Mouse (Mus musculus) layer of hippocampus, adult 2 months (tissue): Measurements from ENCODE around the gene Rab22a. TPM values are rescaled to one million over a fixed set of nuclear protein-coding genes. Genes with fewer than 3 reads are reported as not detected.
"Not testable (repeated sequence)": the region's sequence is repeated elsewhere in the genome, so short reads cannot be mapped to it uniquely, and the experiment has no call there.

Experiments used
- DNase-seq, 2 experiments: peaks; one replicate each; pipeline ENCODE4 v3.0.0; 2022; ENCODE audit warnings: low spot score in 2 of 2
- H3K27ac ChIP-seq: fragments of 200-600 bp; 2 replicates; pipeline ENCODE4 v1.8.1; 2022
- H3K4me3 ChIP-seq: fragments of 200-600 bp; 2 replicates; pipeline ENCODE4 v1.8.1; 2022; ENCODE audit warnings: mild to moderate bottlenecking
- CTCF ChIP-seq: fragments of 200-600 bp; conservative IDR thresholded peaks from 2 replicates; pipeline ENCODE4 v1.8.1; 2022; ENCODE audit warnings: antibody characterized with exemption, mild to moderate bottlenecking, moderate library complexity
- total RNA-seq, 2 experiments: library from RNA; stranded (reverse); gene quantifications; 2 replicates each; pipeline ENCODE4 v1.2.3; 2021

The Rab22a gene
- total RNA-seq, 2 experiments from 2014 or later = 23.9 to 28.3 TPM

DNA sequence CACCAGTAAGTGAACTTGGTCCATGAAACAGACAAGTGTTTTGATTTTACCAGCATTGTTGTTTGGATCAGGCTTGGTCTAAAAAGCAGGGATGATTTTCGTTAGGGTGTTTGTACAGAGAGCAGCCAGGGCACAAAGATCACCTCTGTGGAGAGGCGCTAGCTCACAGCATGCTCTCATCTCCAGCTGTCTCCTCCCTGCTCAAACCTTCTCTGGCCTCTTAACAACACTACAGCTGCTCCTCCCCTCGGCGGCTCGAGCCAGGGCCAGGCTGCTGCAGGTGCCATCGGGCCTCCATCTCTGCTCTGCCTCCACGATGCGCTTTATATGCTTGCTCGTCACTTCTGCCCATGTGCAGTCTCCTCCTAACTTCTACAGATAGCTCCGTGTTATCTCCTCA lies 23.2 kb downstream of the Rab22a start:
- DNase-seq = no peak
- no peak overlapping the region for H3K27ac ChIP-seq
- TF ChIP-seq CTCF = no peak
- H3K4me3 ChIP-seq = no peak overlapping the region

DNA sequence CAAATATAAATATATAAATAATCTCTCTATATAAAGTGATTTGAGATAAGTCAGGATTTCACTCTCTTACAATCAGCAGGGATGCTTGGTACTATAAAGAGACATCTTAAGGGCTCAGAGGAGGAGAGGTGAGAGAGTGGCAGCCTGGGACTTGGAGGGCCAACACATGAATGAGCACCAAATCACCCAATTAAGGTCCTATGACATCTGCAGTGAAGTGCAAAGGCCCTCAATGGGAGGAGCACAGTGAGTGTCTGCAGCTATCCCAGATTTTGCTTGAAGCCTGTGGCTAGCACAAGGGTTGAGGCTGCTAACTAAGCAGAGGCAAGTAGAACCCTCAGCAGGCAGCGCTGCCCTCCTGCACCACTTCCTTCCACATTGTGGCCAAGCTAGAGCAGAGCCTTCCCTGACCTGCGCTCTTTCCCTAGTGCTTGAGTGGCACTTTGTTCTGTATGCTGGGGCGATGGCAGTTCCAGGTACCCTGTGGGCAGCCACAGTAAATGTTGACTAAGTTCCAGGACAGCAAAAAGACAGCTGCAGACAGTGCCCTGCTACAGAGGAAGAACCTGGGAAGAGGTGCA lies 26.3 kb downstream of the Rab22a start:
- Histone ChIP-seq H3K4me3 (no peak overlapping the region), H3K27ac (no peak overlapping the region)
- no peak for TF ChIP-seq CTCF
- no peak for DNase-seq

DNA sequence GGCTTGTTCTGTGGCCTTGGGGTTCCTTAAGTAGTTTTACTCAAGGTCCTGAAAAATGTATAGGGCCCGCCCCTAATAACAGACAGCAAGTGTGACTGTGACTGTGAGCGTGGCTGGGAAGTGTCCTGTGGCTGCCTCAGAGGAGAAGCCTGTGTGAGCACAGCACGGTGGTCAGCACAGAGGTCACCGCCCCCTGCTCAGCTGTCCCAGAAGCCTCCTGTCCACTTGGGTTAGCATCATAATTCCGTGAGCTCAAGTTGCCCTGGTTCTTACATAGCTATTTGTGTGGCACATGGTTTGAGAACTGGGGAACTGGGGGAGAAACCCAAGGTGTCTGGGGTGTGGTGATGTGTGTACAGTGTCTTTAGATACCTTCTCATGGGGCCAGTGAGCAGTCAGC lies 27.8 kb downstream of the Rab22a start:
- DNase-seq = no peak
- H3K4me3 ChIP-seq = no peak overlapping the region
- no peak for TF ChIP-seq CTCF
- H3K27ac ChIP-seq = no peak overlapping the region

DNA sequence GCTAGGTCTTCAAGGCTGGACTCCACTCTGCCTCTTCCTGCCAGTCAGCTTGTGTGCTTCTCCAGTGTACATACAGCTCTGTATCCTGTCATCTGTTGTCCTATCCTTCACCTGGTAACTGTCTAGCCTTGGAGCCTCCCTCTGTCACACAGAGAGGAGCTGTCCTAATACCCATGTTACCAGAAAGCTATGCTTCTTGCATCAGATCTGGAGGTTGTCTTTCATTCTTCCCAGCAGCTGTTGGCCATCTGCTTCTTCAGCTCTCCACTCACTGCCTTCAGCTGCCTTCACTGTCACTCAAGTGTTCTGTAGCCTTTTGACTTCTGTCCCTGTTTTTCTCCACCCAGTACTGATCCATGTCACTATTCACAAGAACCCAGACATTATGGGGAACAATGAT lies 30.3 kb downstream of the Rab22a start:
- no peak for DNase-seq
- H3K4me3 ChIP-seq = no peak overlapping the region
- no peak overlapping the region for H3K27ac ChIP-seq
- TF ChIP-seq CTCF = no peak

DNA sequence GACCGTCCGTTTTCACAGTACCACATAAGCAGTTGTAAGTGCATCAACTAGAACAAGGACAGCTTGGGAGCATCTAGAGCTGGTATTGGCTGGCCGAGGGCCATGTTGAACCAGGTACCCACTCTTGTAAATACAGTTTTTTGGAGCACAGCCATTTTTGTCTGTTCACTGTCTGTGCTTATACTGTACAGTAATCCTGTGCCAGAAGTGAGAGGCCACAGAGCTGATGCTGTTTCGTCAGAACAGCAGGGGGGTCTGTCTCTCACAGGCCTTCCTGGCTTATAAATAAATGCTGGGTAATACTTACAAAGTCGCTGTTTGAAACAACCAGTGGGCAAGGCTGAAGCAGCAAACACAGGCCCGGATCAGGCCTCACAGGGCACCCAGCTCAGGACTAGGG lies 32.2 kb downstream of the Rab22a start:
- Histone ChIP-seq H3K27ac (no peak overlapping the region), H3K4me3 (no peak overlapping the region)
- TF ChIP-seq CTCF = no peak
- DNase-seq = no peak

DNA sequence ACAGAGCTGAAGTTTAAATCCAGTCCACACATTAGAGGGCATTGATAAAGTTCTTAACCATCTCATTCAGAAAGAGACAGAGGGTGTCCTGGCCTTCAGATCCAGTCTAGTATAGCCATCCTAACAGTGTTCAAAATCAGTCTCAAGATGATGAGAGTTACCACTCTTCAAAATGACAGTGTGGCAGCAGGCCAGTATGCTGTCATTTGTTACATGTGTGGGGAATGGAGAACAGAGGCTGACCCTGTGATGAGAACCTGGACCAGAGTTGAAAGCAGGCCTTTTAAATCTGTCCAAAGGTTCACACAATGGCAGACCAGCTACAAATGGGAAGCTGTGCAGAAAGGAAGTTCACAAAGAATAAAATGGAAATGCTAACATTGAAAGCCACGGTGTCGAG lies 33.1 kb downstream of the Rab22a start:
- no peak for DNase-seq
- no peak overlapping the region for H3K27ac ChIP-seq
- H3K4me3 ChIP-seq = no peak overlapping the region
- no peak for TF ChIP-seq CTCF

DNA sequence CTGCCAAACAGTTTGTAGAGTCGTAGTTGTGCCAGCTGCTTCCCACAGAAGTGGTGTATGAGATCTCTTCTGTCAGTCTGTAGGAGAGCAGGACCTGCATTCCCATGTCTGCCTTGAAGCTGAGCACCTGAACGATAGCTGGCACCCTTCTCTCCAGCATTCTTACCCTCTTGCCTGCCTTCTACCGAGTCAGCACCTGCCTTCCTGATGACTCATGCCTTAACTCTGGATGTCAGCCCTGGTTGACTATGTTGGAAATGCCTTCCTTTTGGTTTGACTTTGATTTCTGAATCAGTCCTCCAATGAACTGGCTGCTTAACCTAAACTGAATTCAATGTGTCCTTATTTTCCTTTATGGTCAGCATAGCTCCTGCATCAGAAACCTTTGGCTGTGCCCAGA lies 39.3 kb downstream of the Rab22a start:
- no peak overlapping the region for H3K4me3 ChIP-seq
- no peak for TF ChIP-seq CTCF
- no peak overlapping the region for H3K27ac ChIP-seq
- no peak for DNase-seq

DNA sequence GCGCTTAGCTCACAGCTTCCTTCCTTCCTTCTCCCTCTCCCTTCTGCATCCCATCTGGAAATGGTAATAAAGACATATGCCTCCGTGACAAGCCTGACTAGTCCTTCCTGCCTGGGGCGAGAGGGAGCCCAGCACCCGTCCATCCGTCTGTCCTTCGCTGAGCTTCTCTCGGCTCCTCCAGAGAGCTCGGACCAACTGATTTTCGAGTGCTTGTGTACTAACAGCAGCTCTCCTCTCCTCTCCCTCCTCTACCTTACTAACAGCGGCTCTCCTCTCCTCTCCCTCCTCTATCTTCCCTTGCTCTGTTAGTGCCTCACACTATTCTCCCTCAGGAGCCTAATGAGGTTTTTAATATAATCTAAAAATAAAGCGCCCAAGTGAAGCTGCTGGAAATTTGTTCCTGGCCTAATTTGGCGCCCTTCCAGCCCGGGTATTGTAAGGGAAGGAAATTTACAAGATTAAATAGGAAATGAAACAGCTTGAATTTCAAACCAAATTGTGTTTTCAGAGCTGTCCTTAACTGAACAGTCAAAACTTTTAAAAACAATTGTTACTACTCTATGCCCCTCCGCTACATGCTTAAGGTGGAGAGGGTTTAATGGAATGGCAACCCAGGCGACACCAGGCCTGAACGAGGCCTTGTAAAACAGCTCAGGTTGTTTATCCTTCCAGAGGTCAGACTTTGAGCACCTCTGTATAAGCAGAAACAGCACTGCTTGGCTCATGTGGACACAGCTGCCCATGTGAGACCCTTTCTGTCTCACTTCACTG lies 42.7 kb downstream of the Rab22a start:
- TF ChIP-seq CTCF = no peak
- peak in 1 of 2 experiments; percentile 14 for DNase-seq
- H3K27ac ChIP-seq = peak overlapping the region; percentile 46; the same call in 1 of the 2 replicates
- no peak overlapping the region for H3K4me3 ChIP-seq

DNA sequence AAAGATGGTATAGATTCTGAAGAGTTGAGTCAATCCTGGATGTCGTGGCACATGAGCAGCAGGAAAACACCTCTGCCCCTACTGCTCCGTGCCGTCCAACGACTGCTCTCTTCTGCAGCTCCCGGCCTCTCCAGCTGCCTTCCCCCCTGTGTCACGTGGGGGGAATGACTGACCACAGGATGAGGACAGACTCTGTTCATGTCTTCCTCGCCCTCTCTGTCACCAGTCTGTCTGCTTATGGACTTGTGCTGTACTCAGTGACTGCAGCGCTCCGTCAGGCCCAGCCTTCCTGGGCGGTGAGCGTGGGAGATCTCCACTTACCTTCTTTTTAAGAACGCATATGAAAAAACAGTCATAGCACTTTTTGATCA lies 43.3 kb downstream of the Rab22a start:
- no peak for DNase-seq
- no peak overlapping the region for H3K4me3 ChIP-seq
- no peak overlapping the region for H3K27ac ChIP-seq
- TF ChIP-seq CTCF = no peak

DNA sequence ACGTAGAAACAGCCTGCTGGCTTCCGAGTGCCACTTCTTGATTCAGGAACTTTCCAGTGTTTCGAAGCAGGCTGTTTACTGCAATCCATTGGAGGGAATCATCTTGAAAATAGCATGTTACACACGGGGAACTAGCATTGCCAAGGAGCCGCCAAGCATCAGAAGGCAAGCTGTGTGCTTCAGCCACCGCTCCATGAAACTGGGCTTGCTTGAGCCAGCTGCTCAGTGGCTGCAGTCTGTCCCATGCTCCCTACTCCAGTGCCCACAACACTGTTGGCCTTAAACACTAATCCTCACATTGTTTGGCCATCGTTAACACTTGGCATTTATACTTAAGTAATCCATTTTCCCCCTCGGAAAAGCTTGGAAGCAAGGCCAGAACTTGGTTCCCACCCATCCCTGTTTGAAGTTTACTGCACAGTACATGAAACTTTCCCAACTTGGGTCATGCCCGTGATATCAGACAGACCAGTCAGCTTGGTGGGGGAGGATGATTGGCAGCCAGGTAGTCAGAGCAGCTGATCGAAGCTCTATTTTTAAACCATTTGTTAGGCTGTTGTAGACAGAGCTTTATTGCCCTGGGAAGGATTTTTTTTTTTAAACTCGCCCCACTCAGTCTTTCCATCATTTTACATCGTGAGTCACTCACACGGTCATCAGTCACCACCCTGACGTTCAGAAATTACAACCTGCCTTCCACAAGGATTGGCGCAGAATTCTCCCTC lies 46.4 kb downstream of the Rab22a start:
- no peak for DNase-seq

DNA sequence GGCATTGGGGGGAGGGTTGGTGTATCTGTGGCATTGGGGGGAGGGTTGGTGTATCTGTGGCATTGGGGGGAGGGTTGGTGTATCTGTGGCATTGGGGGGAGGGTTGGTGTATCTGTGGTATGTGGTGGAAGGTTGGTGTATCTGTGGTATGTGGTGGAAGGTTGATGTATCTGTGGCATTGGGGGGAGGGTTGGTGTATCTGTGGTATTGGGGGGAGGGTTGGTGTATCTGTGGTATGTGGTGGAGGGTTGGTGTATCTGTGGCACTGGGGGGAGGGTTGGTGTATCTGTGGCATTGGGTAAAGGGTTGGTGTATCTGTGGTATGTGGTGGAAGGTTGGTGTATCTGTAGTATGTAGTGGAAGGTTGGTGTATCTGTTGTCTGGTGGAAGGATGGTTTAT lies 48.1 kb downstream of the Rab22a start:
- not testable (repeated sequence) for H3K27ac ChIP-seq, H3K4me3 ChIP-seq, DNase-seq

More for the DNA sequence above, 46.4 kb downstream of the Rab22a start:
- Histone ChIP-seq H3K27ac (no peak overlapping the region), H3K4me3 (no peak overlapping the region)
- TF ChIP-seq CTCF = no peak

DNA sequence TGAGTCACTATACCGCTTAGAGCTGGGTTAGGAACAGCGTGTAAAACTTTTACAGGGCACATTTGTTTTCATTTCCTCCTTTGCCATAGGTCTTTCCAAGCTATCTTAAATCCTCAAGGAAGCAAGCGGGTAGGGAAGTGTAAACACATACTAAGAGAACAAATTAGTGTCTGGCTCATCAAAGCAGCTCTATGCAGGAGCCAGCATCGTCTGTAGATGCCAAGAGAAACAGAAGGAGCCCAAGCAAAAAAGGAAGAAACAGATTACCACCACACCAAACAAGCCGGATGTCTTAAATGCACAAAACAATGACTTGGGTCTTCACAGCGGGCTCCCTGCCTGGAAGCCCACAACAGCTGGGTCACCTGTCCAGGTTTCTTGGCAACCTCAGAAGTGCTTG lies 50.6 kb downstream of the Rab22a start:
- no peak overlapping the region for H3K27ac ChIP-seq
- no peak for DNase-seq
- no peak for TF ChIP-seq CTCF
- no peak overlapping the region for H3K4me3 ChIP-seq

DNA sequence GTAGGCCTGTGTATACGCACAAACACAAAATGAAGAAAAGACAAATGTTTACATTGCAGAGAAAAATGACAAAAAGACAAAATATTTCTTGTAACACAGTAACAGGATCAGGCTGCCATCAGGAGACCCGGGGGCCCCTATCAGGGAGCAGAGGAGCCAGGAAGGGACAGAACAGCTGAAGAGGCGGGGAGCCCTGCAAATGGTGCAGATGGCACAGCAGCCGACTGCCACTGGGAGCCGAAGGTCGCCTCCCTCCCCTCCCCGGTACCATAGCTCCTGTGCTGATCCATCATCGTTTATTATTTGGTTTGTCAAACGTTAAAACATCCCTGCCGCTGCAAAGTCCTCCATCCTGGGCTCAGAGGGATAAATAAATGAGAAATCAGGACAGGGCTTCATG lies 53.1 kb downstream of the Rab22a start:
- DNase-seq = no peak
- Histone ChIP-seq H3K27ac (no peak overlapping the region), H3K4me3 (no peak overlapping the region)
- TF ChIP-seq CTCF = no peak

DNA sequence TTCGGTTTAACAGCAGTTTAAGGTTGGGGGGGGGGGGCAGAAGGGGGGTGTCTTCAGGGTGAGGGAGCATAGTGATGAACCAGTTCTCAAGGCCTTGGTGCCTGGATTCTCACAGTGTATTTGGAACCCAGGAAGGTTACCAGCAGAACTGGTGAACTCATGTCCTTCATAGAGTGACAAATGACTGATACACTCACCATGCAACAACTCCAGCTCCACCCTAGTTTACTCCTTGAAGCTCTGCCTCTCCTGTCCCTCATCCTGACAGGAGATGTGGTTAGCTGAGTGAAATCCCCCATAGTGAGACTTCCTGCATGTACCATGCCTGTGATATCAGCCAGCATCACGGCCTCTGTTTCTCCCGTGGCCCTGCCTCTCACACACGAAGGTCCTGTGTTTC lies 53.7 kb downstream of the Rab22a start:
- no peak for TF ChIP-seq CTCF
- no peak for DNase-seq
- H3K27ac ChIP-seq = no peak overlapping the region
- no peak overlapping the region for H3K4me3 ChIP-seq
